Mouse (Mus musculus): ENCODE measurements around the gene Gpx6. TPM values are rescaled to one million over a fixed set of nuclear protein-coding genes. Genes with fewer than 3 reads are reported as not detected.

Gpx6 gene
- total and polyA plus RNA-seq, 3 experiments, result 0.11 TPM; not detected in 2

DNA sequence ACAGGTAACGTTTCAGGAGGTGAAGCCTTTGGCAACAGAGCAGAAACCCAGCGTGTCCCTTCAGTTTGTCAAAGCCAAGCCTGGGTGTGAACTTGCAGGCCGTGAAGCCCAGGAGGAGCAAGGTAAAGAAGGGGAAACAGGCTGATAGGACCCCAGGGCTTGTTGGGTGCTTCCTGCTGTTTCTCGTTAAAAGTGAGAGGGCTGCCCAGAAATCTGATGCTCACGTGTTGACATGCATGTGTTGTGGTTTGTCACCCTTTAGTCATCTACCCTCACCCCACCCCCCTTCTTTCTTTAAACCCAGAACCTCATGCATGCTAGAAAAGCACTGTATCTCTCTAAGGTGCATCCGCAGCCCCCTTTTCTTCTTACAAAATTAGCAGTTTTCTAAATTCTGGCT lies 54.7 kb downstream of the Gpx6 start:
- Histone ChIP-seq H3K27me3 (ENCODE audit: insufficient read depth, low read length) (no peaks in the 10 kb centered on the region), H3K4me1 (ENCODE audit: insufficient read depth, low read depth, low read length) (peaks cover 20% of the 10 kb centered on the region), H3K4me3 (ENCODE audit: low read depth, low read length) (no peak overlapping the region), H3K36me3 (replicated peaks) (peaks cover 59% of the 10 kb centered on the region), H3K9me3 (replicated peaks) (no peaks in the 10 kb centered on the region)
- TF ChIP-seq CTCF (IDR thresholded peaks at IDR 0.05; ENCODE audit: low read depth, low read length) (no peak), TAL1 (conservative IDR thresholded peaks at IDR 0.05; ENCODE audit: low read depth, low read length) (no peak), GATA1 (IDR thresholded peaks at IDR 0.05; ENCODE audit: borderline replicate concordance, low read length) (no peak), POLR2AphosphoS5 (IDR thresholded peaks at IDR 0.05; ENCODE audit: insufficient replicate concordance, low read depth, low read length) (no peak), GATA2 (IDR thresholded peaks at IDR 0.05; ENCODE audit: borderline replicate concordance, low read depth, low read length) (no peak)
- no peak for DNase-seq (ENCODE audit: low spot score)
- no peak for ATAC-seq (ENCODE audit: extremely low read depth, insufficient number of reproducible peaks, low FRiP score, poor library complexity, severe bottlenecking)

Other genes with a start within 250 kb of the Gpx6 start
- not detected in 2 replicates for gene Olfr1370, start 237.2 kb upstream of the Gpx6 start, total RNA-seq (2014; fragmentation: Nextera tagmentation)
- gene Olfr1370, start 237.2 kb upstream of the Gpx6 start, total RNA-seq (2017), result under 0.01 and 0.55 TPM in 2 replicates
- not detected in 2 replicates for gene Olfr1370, start 237.2 kb upstream of the Gpx6 start, polyA plus RNA-seq (2012)
- 0.23 TPM in 1 of 2 replicates, not detected in the other for gene Olfr1369-ps1, start 200.6 kb upstream of the Gpx6 start, total RNA-seq (2014; fragmentation: Nextera tagmentation)
- 0.06 TPM in 1 of 2 replicates, not detected in the other for gene Olfr1369-ps1, start 200.6 kb upstream of the Gpx6 start, total RNA-seq (2017)
- gene Olfr1369-ps1, start 200.6 kb upstream of the Gpx6 start, polyA plus RNA-seq (2012), result not detected in 2 replicates
- gene Olfr263, start 182.5 kb upstream of the Gpx6 start, total RNA-seq (2014; fragmentation: Nextera tagmentation), result not detected in 2 replicates
- gene Olfr263, start 182.5 kb upstream of the Gpx6 start, total RNA-seq (2017), result 0.11 TPM in 1 of 2 replicates, not detected in the other
- gene Olfr263, start 182.5 kb upstream of the Gpx6 start, polyA plus RNA-seq (2012), result not detected in 2 replicates
- not detected in 2 replicates for gene Olfr1368, start 166.3 kb upstream of the Gpx6 start, total RNA-seq (2014; fragmentation: Nextera tagmentation)
- 0.11 TPM in 1 of 2 replicates, not detected in the other for gene Olfr1368, start 166.3 kb upstream of the Gpx6 start, total RNA-seq (2017)
- not detected in 2 replicates for gene Olfr1368, start 166.3 kb upstream of the Gpx6 start, polyA plus RNA-seq (2012)
- 91.5 and 93.2 TPM in 2 replicates for gene Trim27, start 132.7 kb upstream of the Gpx6 start, total RNA-seq (2014; fragmentation: Nextera tagmentation)
- gene Trim27, start 132.7 kb upstream of the Gpx6 start, total RNA-seq (2017), result 173 and 196 TPM in 2 replicates
- 139 and 188 TPM in 2 replicates for gene Trim27, start 132.7 kb upstream of the Gpx6 start, polyA plus RNA-seq (2012)
- gene Gpx5, start 19.4 kb upstream of the Gpx6 start, total RNA-seq (2014; fragmentation: Nextera tagmentation), result not detected in 2 replicates
- 0.11 TPM in 1 of 2 replicates, not detected in the other for gene Gpx5, start 19.4 kb upstream of the Gpx6 start, total RNA-seq (2017)
- gene Gpx5, start 19.4 kb upstream of the Gpx6 start, polyA plus RNA-seq (2012), result not detected in 2 replicates
- gene Olfr1367, start 34.8 kb downstream of the Gpx6 start, total RNA-seq (2014; fragmentation: Nextera tagmentation), result not detected in 2 replicates
- gene Olfr1367, start 34.8 kb downstream of the Gpx6 start, total RNA-seq (2017), result 0.44 TPM in 1 of 2 replicates, not detected in the other
- gene Olfr1367, start 34.8 kb downstream of the Gpx6 start, polyA plus RNA-seq (2012), result not detected in 2 replicates
- 10.7 and 14.6 TPM in 2 replicates for gene Zscan12, start 50.7 kb downstream of the Gpx6 start, total RNA-seq (2014; fragmentation: Nextera tagmentation)
- 16.2 and 16.8 TPM in 2 replicates for gene Zscan12, start 50.7 kb downstream of the Gpx6 start, total RNA-seq (2017)
- gene Zscan12, start 50.7 kb downstream of the Gpx6 start, polyA plus RNA-seq (2012), result 3.4 and 4.0 TPM in 2 replicates
- gene Zkscan3, start 90.6 kb downstream of the Gpx6 start, total RNA-seq (2014; fragmentation: Nextera tagmentation), result 60.6 and 78.1 TPM in 2 replicates
- gene Zkscan3, start 90.6 kb downstream of the Gpx6 start, total RNA-seq (2017), result 59.0 and 59.3 TPM in 2 replicates
- 4.6 and 5.5 TPM in 2 replicates for gene Zkscan3, start 90.6 kb downstream of the Gpx6 start, polyA plus RNA-seq (2012)
- 5.9 and 6.8 TPM in 2 replicates for gene Pgbd1, start 128.9 kb downstream of the Gpx6 start, total RNA-seq (2014; fragmentation: Nextera tagmentation)
- 3.9 and 4.9 TPM in 2 replicates for gene Pgbd1, start 128.9 kb downstream of the Gpx6 start, total RNA-seq (2017)
- 0.21 and 0.22 TPM in 2 replicates for gene Pgbd1, start 128.9 kb downstream of the Gpx6 start, polyA plus RNA-seq (2012)
- 43.0 and 43.6 TPM in 2 replicates for gene Zscan26, start 141.6 kb downstream of the Gpx6 start, total RNA-seq (2014; fragmentation: Nextera tagmentation)
- 34.7 TPM in 2 replicates for gene Zscan26, start 141.6 kb downstream of the Gpx6 start, total RNA-seq (2017)
- gene Zscan26, start 141.6 kb downstream of the Gpx6 start, polyA plus RNA-seq (2012), result 3.2 and 3.4 TPM in 2 replicates
- 2.2 TPM in 1 of 2 replicates, not detected in the other for gene Nkapl, start 156.4 kb downstream of the Gpx6 start, total RNA-seq (2014; fragmentation: Nextera tagmentation)
- 0.66 and 1.1 TPM in 2 replicates for gene Nkapl, start 156.4 kb downstream of the Gpx6 start, total RNA-seq (2017)
- 0.53 and 0.54 TPM in 2 replicates for gene Nkapl, start 156.4 kb downstream of the Gpx6 start, polyA plus RNA-seq (2012)
- gene Zkscan4, start 166.8 kb downstream of the Gpx6 start, total RNA-seq (2014; fragmentation: Nextera tagmentation), result not detected in 2 replicates
- gene Zkscan4, start 166.8 kb downstream of the Gpx6 start, total RNA-seq (2017), result 0.05 and 0.12 TPM in 2 replicates
- not detected in 2 replicates for gene Zkscan4, start 166.8 kb downstream of the Gpx6 start, polyA plus RNA-seq (2012)
- not detected in 2 replicates for gene Gm10065, start 167.3 kb downstream of the Gpx6 start, total RNA-seq (2014; fragmentation: Nextera tagmentation)
- gene Gm10065, start 167.3 kb downstream of the Gpx6 start, total RNA-seq (2017), result 0.64 and 0.93 TPM in 2 replicates
- gene Gm10065, start 167.3 kb downstream of the Gpx6 start, polyA plus RNA-seq (2012), result not detected in 2 replicates
- gene AK157302, start 183.1 kb downstream of the Gpx6 start, total RNA-seq (2014; fragmentation: Nextera tagmentation), result 1.1 and 1.7 TPM in 2 replicates
- gene AK157302, start 183.1 kb downstream of the Gpx6 start, total RNA-seq (2017), result 0.22 and 0.58 TPM in 2 replicates
- 0.07 TPM in 1 of 2 replicates, not detected in the other for gene AK157302, start 183.1 kb downstream of the Gpx6 start, polyA plus RNA-seq (2012)
- gene Gm11273, start 189.3 kb downstream of the Gpx6 start, total RNA-seq (2014; fragmentation: Nextera tagmentation), result 5.1 and 9.0 TPM in 2 replicates
- gene Gm11273, start 189.3 kb downstream of the Gpx6 start, total RNA-seq (2017), result 9.9 and 11.6 TPM in 2 replicates
- 38.3 and 48.1 TPM in 2 replicates for gene Gm11273, start 189.3 kb downstream of the Gpx6 start, polyA plus RNA-seq (2012)
- 36.9 and 42.1 TPM in 2 replicates for gene Zkscan8, start 219.0 kb downstream of the Gpx6 start, total RNA-seq (2014; fragmentation: Nextera tagmentation)
- 14.2 and 15.7 TPM in 2 replicates for gene Zkscan8, start 219.0 kb downstream of the Gpx6 start, total RNA-seq (2017)
- 4.3 and 5.8 TPM in 2 replicates for gene Zkscan8, start 219.0 kb downstream of the Gpx6 start, polyA plus RNA-seq (2012)
- gene Olfr1366, start 230.7 kb downstream of the Gpx6 start, total RNA-seq (2014; fragmentation: Nextera tagmentation), result not detected in 2 replicates
- gene Olfr1366, start 230.7 kb downstream of the Gpx6 start, total RNA-seq (2017), result 0.23 and 0.44 TPM in 2 replicates
- not detected in 2 replicates for gene Olfr1366, start 230.7 kb downstream of the Gpx6 start, polyA plus RNA-seq (2012)
- gene Olfr1535, start 247.8 kb downstream of the Gpx6 start, total RNA-seq (2014; fragmentation: Nextera tagmentation), result not detected in 2 replicates
- gene Olfr1535, start 247.8 kb downstream of the Gpx6 start, total RNA-seq (2017), result 0.06 and 0.11 TPM in 2 replicates
- gene Olfr1535, start 247.8 kb downstream of the Gpx6 start, polyA plus RNA-seq (2012), result not detected in 2 replicates